Mouse (Mus musculus) bone marrow macrophage, adult 2 months (primary cell): ENCODE measurements around the gene Sim2. TPM values are rescaled to one million over a fixed set of nuclear protein-coding genes. Genes with fewer than 3 reads are reported as not detected.

ENCODE experiments used
- H3K27ac ChIP-seq: 2 replicates; pipeline ENCODE4 v1.5.1; 2012; ENCODE audit warnings: low read depth, low read length; ENCODE audit not compliant: insufficient read depth
- H3K4me1 ChIP-seq: 2 replicates; pipeline ENCODE4 v1.6.1; 2012; ENCODE audit warnings: low read length; ENCODE audit not compliant: control insufficient read depth, insufficient read depth
- H3K4me3 ChIP-seq: 2 replicates; pipeline ENCODE4 v1.5.1; 2012; ENCODE audit warnings: mild to moderate bottlenecking, low read length, moderate library complexity; ENCODE audit not compliant: insufficient read depth
- CTCF ChIP-seq: IDR thresholded peaks from 2 replicates; pipeline ENCODE4 v1.5.1; 2012; ENCODE audit warnings: low read depth, mild to moderate bottlenecking, low read length, moderate library complexity
- POLR2A ChIP-seq: IDR thresholded peaks from 2 replicates; pipeline ENCODE4 v1.6.1; 2012; ENCODE audit warnings: mild to moderate bottlenecking, low read depth, low read length, borderline replicate concordance
- polyA plus RNA-seq: library from polyadenylated mRNA; stranded (reverse); fragments of >200 nt; gene quantifications from 2 replicates; pipeline ENCODE4 v1.2.4, GENCODE M21; 2012; ENCODE audit not compliant: missing spikeins, insufficient read depth, insufficient read length

The Sim2 gene
- polyA plus RNA-seq, 1 experiment = not detected

- Histone ChIP-seq H3K4me3 (no peak overlapping the region), H3K4me1 (no peaks in the 10 kb centered on the region), H3K27ac (no peak overlapping the region)
- TF ChIP-seq POLR2A (no peak), CTCF (no peak)
Measured at GRCm38 (mm10) chr16:94134218-94134617, 49.5 kb downstream of the Sim2 start.

- no peaks in the 10 kb centered on the region for H3K4me1 ChIP-seq
- TF ChIP-seq POLR2A = no peak
- TF ChIP-seq CTCF = no peak
- no peak overlapping the region for H3K27ac ChIP-seq
- no peak overlapping the region for H3K4me3 ChIP-seq
Measured at GRCm38 (mm10) chr16:94140746-94141145, 56.0 kb downstream of the Sim2 start.

- no peak for TF ChIP-seq CTCF
- no peak for TF ChIP-seq POLR2A
- Histone ChIP-seq H3K27ac (no peak overlapping the region), H3K4me1 (peaks cover 3% of the 10 kb centered on the region; the same call in 1 of the 2 replicates), H3K4me3 (no peak overlapping the region)
Measured at GRCm38 (mm10) chr16:94143325-94143724, 58.6 kb downstream of the Sim2 start.

GRCm38 (mm10) chr16:94148139-94148538 lies 63.4 kb downstream of the Sim2 start:
- Histone ChIP-seq H3K4me3 (no peak overlapping the region), H3K4me1 (peaks cover 12% of the 10 kb centered on the region), H3K27ac (no peak overlapping the region)
- TF ChIP-seq POLR2A (no peak), CTCF (no peak)

- TF ChIP-seq CTCF = no peak
- TF ChIP-seq POLR2A = no peak
- Histone ChIP-seq H3K4me3 (no peak overlapping the region), H3K27ac (no peak overlapping the region), H3K4me1 (peaks cover 12% of the 10 kb centered on the region)
Measured at GRCm38 (mm10) chr16:94150125-94151103, 65.7 kb downstream of the Sim2 start.

GRCm38 (mm10) chr16:94155041-94155653 lies 70.4 kb downstream of the Sim2 start:
- peaks cover under 1% of the 10 kb centered on the region for H3K4me1 ChIP-seq
- H3K4me3 ChIP-seq = no peak overlapping the region

GRCm38 (mm10) chr16:94157819-94158218 lies 73.1 kb downstream of the Sim2 start:
- no peak overlapping the region for H3K4me3 ChIP-seq
- no peak for TF ChIP-seq POLR2A
- no peak for TF ChIP-seq CTCF
- H3K27ac ChIP-seq = no peak overlapping the region
- no peaks in the 10 kb centered on the region for H3K4me1 ChIP-seq

More at GRCm38 (mm10) chr16:94155041-94155653, 70.4 kb downstream of the Sim2 start:
- TF ChIP-seq POLR2A = no peak
- TF ChIP-seq CTCF = no peak
- H3K27ac ChIP-seq = no peak overlapping the region

GRCm38 (mm10) chr16:94162000-94162399 lies 77.3 kb downstream of the Sim2 start:
- no peak overlapping the region for H3K4me3 ChIP-seq
- no peak for TF ChIP-seq POLR2A
- TF ChIP-seq CTCF = no peak
- peaks cover 2% of the 10 kb centered on the region; the same call in 1 of the 2 replicates for H3K4me1 ChIP-seq
- H3K27ac ChIP-seq = no peak overlapping the region

- no peak overlapping the region for H3K4me3 ChIP-seq
- H3K27ac ChIP-seq = no peak overlapping the region
- no peak for TF ChIP-seq CTCF
- TF ChIP-seq POLR2A = no peak
- H3K4me1 ChIP-seq = peaks cover 2% of the 10 kb centered on the region; the same call in 1 of the 2 replicates
Measured at GRCm38 (mm10) chr16:94163051-94163450, 78.3 kb downstream of the Sim2 start.

- Histone ChIP-seq H3K27ac (no peak overlapping the region), H3K4me3 (no peak overlapping the region), H3K4me1 (peaks cover 2% of the 10 kb centered on the region; the same call in 1 of the 2 replicates)
- no peak for TF ChIP-seq CTCF
Measured at GRCm38 (mm10) chr16:94164236-94164635, 79.5 kb downstream of the Sim2 start.
